Comparison of ENCODE assay signal across 13 mouse cellular contexts in genomic region chr10:80553575-80553974, GRCm38 (mm10). TPM values are rescaled to one million over a fixed set of nuclear protein-coding genes. Genes with fewer than 3 reads are reported as not detected.
A peak's percentile ranks its signal among the peaks of the same experiment; 100 is the strongest.
DNase-seq lines count a peak whose midpoint lies in the region; ATAC-seq and TF ChIP-seq lines count a peak whose summit lies in the region.
"Had no signal": no experiment of that assay in that cellular context is flagged by ENCODE, and none has a peak within 500 bp of the region (broad histone marks: within the 10 kb centered on the region; RNA-seq: fewer than 3 reads in every experiment).

No protein-coding gene starts in this region.

- no peak for TF ChIP-seq CTCF in hindbrain, postnatal 0 days (IDR thresholded peaks at IDR 0.05; ENCODE audit: low read depth)
- TF ChIP-seq CTCF in bone marrow, adult 2 months (IDR thresholded peaks at IDR 0.05; ENCODE audit: control insufficient read depth, insufficient read depth, low read length), result no peak

- H3K27me3 ChIP-seq in hindbrain, embryonic 10.5 days (ENCODE audit: insufficient read depth, poor library complexity, severe bottlenecking), result no peaks in the 10 kb centered on the region
- H3K27me3 ChIP-seq in hindbrain, postnatal 0 days (ENCODE audit: insufficient read depth, low read length), result no peaks in the 10 kb centered on the region
- no peaks in the 10 kb centered on the region for H3K27me3 ChIP-seq in erythroblast, embryonic 14.5 days (ENCODE audit: control insufficient read depth)
- no peaks in the 10 kb centered on the region for H3K27me3 ChIP-seq in forebrain, embryonic 10.5 days (ENCODE audit: poor library complexity, severe bottlenecking)
- H3K27me3 ChIP-seq: heart, embryonic 15.5 days; midbrain, embryonic 13.5 days; neural tube, embryonic 12.5 days had no signal

- peaks cover 28% of the 10 kb centered on the region for H3K36me3 ChIP-seq in hindbrain, embryonic 10.5 days
- peaks cover 15% of the 10 kb centered on the region; the same call in 1 of the 2 replicates for H3K36me3 ChIP-seq in hindbrain, postnatal 0 days (ENCODE audit: insufficient read depth, low read length)
- H3K36me3 ChIP-seq in erythroblast, embryonic 14.5 days (ENCODE audit: control insufficient read depth), result peaks cover 81% of the 10 kb centered on the region
- peaks cover 33% of the 10 kb centered on the region for H3K36me3 ChIP-seq in forebrain, embryonic 10.5 days (replicated peaks)

- no peak for DNase-seq in hindbrain, embryonic 10.5 days (ENCODE audit: low spot score)
- no peak for DNase-seq in hindbrain, postnatal 0 days (ENCODE audit: low spot score)
- no peak for DNase-seq in cerebellum, adult 9-11 months
- no peak for DNase-seq in forebrain, embryonic 10.5 days (ENCODE audit: extremely low spot score, low spot score)
- DNase-seq: kidney, postnatal 4 days; thymus, adult 18-20 months had no signal

- H3K9me3 ChIP-seq in hindbrain, embryonic 10.5 days, result no peaks in the 10 kb centered on the region
- H3K9me3 ChIP-seq in hindbrain, postnatal 0 days (ENCODE audit: low read length), result no peaks in the 10 kb centered on the region
- no peaks in the 10 kb centered on the region for H3K9me3 ChIP-seq in erythroblast, embryonic 14.5 days (ENCODE audit: control insufficient read depth, low read length)
- H3K9me3 ChIP-seq in forebrain, embryonic 10.5 days, result no peaks in the 10 kb centered on the region
- H3K9me3 ChIP-seq: heart, embryonic 15.5 days; midbrain, embryonic 13.5 days; neural tube, embryonic 12.5 days had no signal

- H3K4me2 ChIP-seq in hindbrain, postnatal 0 days (ENCODE audit: low read depth, low read length), result no peak overlapping the region
- H3K4me2 ChIP-seq: heart, embryonic 15.5 days; midbrain, embryonic 13.5 days; neural tube, embryonic 12.5 days had no signal

- H3K4me1 ChIP-seq in hindbrain, embryonic 10.5 days (replicated peaks), result peaks cover 30% of the 10 kb centered on the region
- no peaks in the 10 kb centered on the region for H3K4me1 ChIP-seq in hindbrain, postnatal 0 days (ENCODE audit: insufficient read depth, low read length)
- H3K4me1 ChIP-seq in bone marrow, adult 2 months (ENCODE audit: control insufficient read depth, insufficient read depth, low read length), result peaks cover 6% of the 10 kb centered on the region
- H3K4me1 ChIP-seq in erythroblast, embryonic 14.5 days (ENCODE audit: control insufficient read depth), result peaks cover 84% of the 10 kb centered on the region
- peaks cover 33% of the 10 kb centered on the region for H3K4me1 ChIP-seq in forebrain, embryonic 10.5 days

- H3K4me3 ChIP-seq in hindbrain, embryonic 10.5 days, result no peak overlapping the region
- H3K4me3 ChIP-seq in hindbrain, postnatal 0 days (ENCODE audit: low read length), result no peak overlapping the region
- H3K4me3 ChIP-seq in bone marrow, adult 2 months (replicated peaks; ENCODE audit: control insufficient read depth, low read depth, low read length), result peak overlapping the region; percentile 4
- H3K4me3 ChIP-seq in erythroblast, embryonic 14.5 days (replicated peaks), result peak overlapping the region; percentile 57
- no peak overlapping the region for H3K4me3 ChIP-seq in forebrain, embryonic 10.5 days
- H3K4me3 ChIP-seq: heart, embryonic 15.5 days; midbrain, embryonic 13.5 days; neural tube, embryonic 12.5 days had no signal

- WGBS in hindbrain, embryonic 10.5 days, result 92% methylated on average over 8 of the region's 8 CpGs
- 92% methylated on average over 8 of the region's 8 CpGs for WGBS in hindbrain, postnatal 0 days
- 66% methylated on average over 8 of the region's 8 CpGs for WGBS in bone marrow, adult 2 months
- 90% methylated on average over 8 of the region's 8 CpGs for WGBS in forebrain, embryonic 10.5 days

- TF ChIP-seq POLR2A in bone marrow, adult 2 months (IDR thresholded peaks at IDR 0.05; ENCODE audit: borderline replicate concordance, control insufficient read depth, low read depth, low read length), result 0 out of 2 replicates have a peak, but pooled peaks have one; percentile 4

- ATAC-seq in hindbrain, postnatal 0 days, result no peak
- ATAC-seq in megakaryocyte progenitor cell, adult 5-6 weeks (replicated peaks; ENCODE audit: poor library complexity), result peak; percentile 84
- ATAC-seq: lung, postnatal 0 days; midbrain, embryonic 13.5 days had no signal

- H3K27ac ChIP-seq in hindbrain, embryonic 10.5 days, result peak overlapping the region; percentile 54; the same call in 1 of the 2 replicates
- no peak overlapping the region for H3K27ac ChIP-seq in hindbrain, postnatal 0 days
- peak overlapping the region; percentile 79 for H3K27ac ChIP-seq in bone marrow, adult 2 months (ENCODE audit: control insufficient read depth, insufficient read depth, low read depth, low read length, poor library complexity)
- H3K27ac ChIP-seq in forebrain, embryonic 10.5 days, result no peak overlapping the region
- H3K27ac ChIP-seq: heart, embryonic 15.5 days; midbrain, embryonic 13.5 days; neural tube, embryonic 12.5 days had no signal

- no peak overlapping the region for H3K9ac ChIP-seq in hindbrain, postnatal 0 days (replicated peaks; ENCODE audit: low read length)
- H3K9ac ChIP-seq: midbrain, embryonic 13.5 days; neural tube, embryonic 12.5 days had no signal

RNA-seq across cellular contexts. Expression of gene Rexo1, which starts 7.8 kb away (rescaled TPM):
- 33.3 and 38.5 TPM in 2 replicates for polyA plus RNA-seq in hindbrain, embryonic 10.5 days (2016; fragmentation: Nextera tagmentation; extraction: Ambion mirVana)
- total RNA-seq in hindbrain, postnatal 0 days (2014; rRNA removed), result 47.2 and 51.0 TPM in 2 replicates
- polyA plus RNA-seq in hindbrain, postnatal 0 days (2015; fragmentation: Nextera tagmentation; extraction: Ambion mirVana), result 25.1 and 27.6 TPM in 2 replicates
- 46.3 and 55.3 TPM in 2 replicates for polyA plus RNA-seq in bone marrow, adult 2 months (2011; ENCODE audit: insufficient read depth, insufficient read length, low replicate concordance, missing spikeins)
- polyA plus RNA-seq in erythroblast, embryonic 14.5 days (2012), result 14.5 and 15.5 TPM in 2 replicates
- 34.1 and 35.2 TPM in 2 replicates for total RNA-seq in megakaryocyte progenitor cell, adult 5-6 weeks (2015)
- total RNA-seq in megakaryocyte progenitor cell, adult 5-6 weeks (2017), result 17.1 and 19.2 TPM in 2 replicates
- polyA plus RNA-seq in forebrain, embryonic 10.5 days (2016; fragmentation: Nextera tagmentation; extraction: Ambion mirVana), result 32.8 and 34.8 TPM in 2 replicates

RNA-seq across cellular contexts. Expression of gene Atp8b3, which starts 14.7 kb away (rescaled TPM):
- 0.56 and 0.90 TPM in 2 replicates for polyA plus RNA-seq in hindbrain, embryonic 10.5 days (2016; fragmentation: Nextera tagmentation; extraction: Ambion mirVana)
- 0.61 and 1.1 TPM in 2 replicates for total RNA-seq in hindbrain, postnatal 0 days (2014; rRNA removed)
- polyA plus RNA-seq in hindbrain, postnatal 0 days (2015; fragmentation: Nextera tagmentation; extraction: Ambion mirVana), result 0.96 and 1.2 TPM in 2 replicates
- not detected in 2 replicates for polyA plus RNA-seq in bone marrow, adult 2 months (2011; ENCODE audit: insufficient read depth, insufficient read length, low replicate concordance, missing spikeins)
- 0.01 and 0.03 TPM in 2 replicates for polyA plus RNA-seq in erythroblast, embryonic 14.5 days (2012)
- total RNA-seq in megakaryocyte progenitor cell, adult 5-6 weeks (2015), result not detected in 2 replicates
- not detected in 2 replicates for total RNA-seq in megakaryocyte progenitor cell, adult 5-6 weeks (2017)
- 0.51 and 0.71 TPM in 2 replicates for polyA plus RNA-seq in forebrain, embryonic 10.5 days (2016; fragmentation: Nextera tagmentation; extraction: Ambion mirVana)

RNA-seq across cellular contexts. Expression of gene Klf16, which starts 23.5 kb away (rescaled TPM):
- 6.9 and 7.3 TPM in 2 replicates for polyA plus RNA-seq in hindbrain, embryonic 10.5 days (2016; fragmentation: Nextera tagmentation; extraction: Ambion mirVana)
- 16.6 and 17.0 TPM in 2 replicates for total RNA-seq in hindbrain, postnatal 0 days (2014; rRNA removed)
- polyA plus RNA-seq in hindbrain, postnatal 0 days (2015; fragmentation: Nextera tagmentation; extraction: Ambion mirVana), result 8.2 and 8.6 TPM in 2 replicates
- 13.4 and 18.6 TPM in 2 replicates for polyA plus RNA-seq in bone marrow, adult 2 months (2011; ENCODE audit: insufficient read depth, insufficient read length, low replicate concordance, missing spikeins)
- polyA plus RNA-seq in erythroblast, embryonic 14.5 days (2012), result 19.9 and 21.2 TPM in 2 replicates
- 5.3 and 5.4 TPM in 2 replicates for total RNA-seq in megakaryocyte progenitor cell, adult 5-6 weeks (2015)
- 4.3 and 6.0 TPM in 2 replicates for total RNA-seq in megakaryocyte progenitor cell, adult 5-6 weeks (2017)
- 7.4 and 7.5 TPM in 2 replicates for polyA plus RNA-seq in forebrain, embryonic 10.5 days (2016; fragmentation: Nextera tagmentation; extraction: Ambion mirVana)

RNA-seq across cellular contexts. Expression of gene Abhd17a, which starts 36.6 kb away (rescaled TPM):
- polyA plus RNA-seq in hindbrain, embryonic 10.5 days (2016; fragmentation: Nextera tagmentation; extraction: Ambion mirVana), result 89.1 and 109 TPM in 2 replicates
- 389 and 721 TPM in 2 replicates for total RNA-seq in hindbrain, postnatal 0 days (2014; rRNA removed)
- 159 and 171 TPM in 2 replicates for polyA plus RNA-seq in hindbrain, postnatal 0 days (2015; fragmentation: Nextera tagmentation; extraction: Ambion mirVana)
- polyA plus RNA-seq in bone marrow, adult 2 months (2011; ENCODE audit: insufficient read depth, insufficient read length, low replicate concordance, missing spikeins), result 44.4 and 53.1 TPM in 2 replicates
- polyA plus RNA-seq in erythroblast, embryonic 14.5 days (2012), result 103 and 117 TPM in 2 replicates
- 59.7 and 79.8 TPM in 2 replicates for total RNA-seq in megakaryocyte progenitor cell, adult 5-6 weeks (2015)
- 20.5 and 29.4 TPM in 2 replicates for total RNA-seq in megakaryocyte progenitor cell, adult 5-6 weeks (2017)
- polyA plus RNA-seq in forebrain, embryonic 10.5 days (2016; fragmentation: Nextera tagmentation; extraction: Ambion mirVana), result 71.8 and 75.5 TPM in 2 replicates

RNA-seq across cellular contexts. Expression of gene Scamp4, which starts 49.1 kb away (rescaled TPM):
- polyA plus RNA-seq in hindbrain, embryonic 10.5 days (2016; fragmentation: Nextera tagmentation; extraction: Ambion mirVana), result 89.9 and 92.0 TPM in 2 replicates
- total RNA-seq in hindbrain, postnatal 0 days (2014; rRNA removed), result 39.5 and 43.2 TPM in 2 replicates
- 68.3 and 69.1 TPM in 2 replicates for polyA plus RNA-seq in hindbrain, postnatal 0 days (2015; fragmentation: Nextera tagmentation; extraction: Ambion mirVana)
- polyA plus RNA-seq in bone marrow, adult 2 months (2011; ENCODE audit: insufficient read depth, insufficient read length, low replicate concordance, missing spikeins), result 12.9 and 17.2 TPM in 2 replicates
- 6.8 and 7.3 TPM in 2 replicates for polyA plus RNA-seq in erythroblast, embryonic 14.5 days (2012)
- total RNA-seq in megakaryocyte progenitor cell, adult 5-6 weeks (2015), result 25.9 and 27.2 TPM in 2 replicates
- total RNA-seq in megakaryocyte progenitor cell, adult 5-6 weeks (2017), result 11.2 and 15.9 TPM in 2 replicates
- polyA plus RNA-seq in forebrain, embryonic 10.5 days (2016; fragmentation: Nextera tagmentation; extraction: Ambion mirVana), result 91.5 and 93.0 TPM in 2 replicates

Comparison
In these comparisons a context has a peak if more than half of its experiments do, and no peak if none do; other contexts are left out.
1. H3K27ac ChIP-seq: peak in hindbrain, embryonic 10.5 days (single experiment) and bone marrow, adult 2 months (single experiment); none in hindbrain, postnatal 0 days (single experiment) and forebrain, embryonic 10.5 days (single experiment).
2. H3K4me3 ChIP-seq: peak in bone marrow, adult 2 months (single experiment) and erythroblast, embryonic 14.5 days (single experiment); none in hindbrain, embryonic 10.5 days (single experiment), hindbrain, postnatal 0 days (single experiment) and forebrain, embryonic 10.5 days (single experiment).